Mouse (Mus musculus): ENCODE results near the gene Adcy9.
A peak's percentile ranks its signal among the peaks of the same experiment; 100 is the strongest.

- peak; percentile 98 for TF ChIP-seq CTCF (IDR thresholded peaks at IDR 0.05; ENCODE audit: low read depth)
- TF ChIP-seq EP300 (IDR thresholded peaks at IDR 0.05; ENCODE audit: low read depth), result no peak
Observed at GRCm38 (mm10) chr16:4316094-4316474, 104.2 kb downstream of the Adcy9 start.
